Mouse (Mus musculus) MEL (cell line): ENCODE data around the gene Smtnl2.

Source experiments
- CHD2 ChIP-seq: IDR thresholded peaks from 2 replicates; pipeline ENCODE4 v1.6.1; 2011; ENCODE audit warnings: low read length, improper control_type of control experiment
- CTCF ChIP-seq, 3 experiments: IDR thresholded peaks in 2 of 3; conservative IDR thresholded peaks in 1 of 3; 2 replicates each; pipeline ENCODE4 v1.5.1; 2011 to 2012; ENCODE audit warnings: low read length in 3 of 3, low read depth in 2 of 3, mild to moderate bottlenecking in 2 of 3, improper control_type of control experiment in 1 of 3, inconsistent platforms in 1 of 3, mixed read lengths in 1 of 3, moderate library complexity in 1 of 3; ENCODE audit not compliant: control insufficient read depth in 1 of 3, insufficient read depth in 1 of 3, poor library complexity in 1 of 3, severe bottlenecking in 1 of 3
- ELF1 ChIP-seq: IDR thresholded peaks from 2 replicates; pipeline ENCODE4 v1.6.1; 2014; ENCODE audit warnings: low read depth, mild to moderate bottlenecking, inconsistent platforms, low read length, improper control_type of control experiment, moderate library complexity
- EP300 ChIP-seq, 2 experiments: IDR thresholded peaks; 2 replicates each; pipeline ENCODE4 v1.6.1; 2011; ENCODE audit warnings: improper control_type of control experiment in 2 of 2, low read length in 2 of 2, low read depth in 1 of 2, mild to moderate bottlenecking in 1 of 2
- GABPA ChIP-seq: IDR thresholded peaks from 2 replicates; pipeline ENCODE4 v1.6.1; 2012; ENCODE audit warnings: low read depth, mild to moderate bottlenecking, inconsistent platforms, low read length, improper control_type of control experiment, moderate library complexity
- MAFK ChIP-seq: IDR thresholded peaks from 2 replicates; pipeline ENCODE4 v1.6.1; 2011; ENCODE audit warnings: low read depth, mild to moderate bottlenecking, low read length, improper control_type of control experiment, borderline replicate concordance
- MAX ChIP-seq: IDR thresholded peaks from 2 replicates; pipeline ENCODE4 v1.6.1; 2011; ENCODE audit warnings: low read length, improper control_type of control experiment
- MEF2A ChIP-seq: IDR thresholded peaks from 2 replicates; pipeline ENCODE4 v1.6.1; 2014; ENCODE audit warnings: low read depth, mild to moderate bottlenecking, inconsistent platforms, low read length, improper control_type of control experiment; ENCODE audit not compliant: poor library complexity, insufficient replicate concordance, severe bottlenecking; ENCODE audit errors: extremely low read depth
- NRF1 ChIP-seq: IDR thresholded peaks from 2 replicates; pipeline ENCODE4 v1.6.1; 2014; ENCODE audit warnings: low read depth, mild to moderate bottlenecking, inconsistent platforms, low read length, improper control_type of control experiment, moderate library complexity; ENCODE audit not compliant: poor library complexity, insufficient read depth, severe bottlenecking
- POLR2A ChIP-seq, 2 experiments: IDR thresholded peaks; 2 replicates each; pipeline ENCODE4 v1.6.1; 2011 to 2012; ENCODE audit warnings: low read length in 2 of 2, mild to moderate bottlenecking in 2 of 2, control low read depth in 1 of 2, improper control_type of control experiment in 1 of 2, low read depth in 1 of 2, moderate library complexity in 1 of 2; ENCODE audit not compliant: control insufficient read depth in 1 of 2, insufficient read depth in 1 of 2, poor library complexity in 1 of 2
- USF2 ChIP-seq, 2 experiments: IDR thresholded peaks; 2 replicates each; pipeline ENCODE4 v1.6.1; 2011 to 2012; ENCODE audit warnings: improper control_type of control experiment in 2 of 2, low read length in 2 of 2, borderline replicate concordance in 1 of 2, inconsistent platforms in 1 of 2, low read depth in 1 of 2, mild to moderate bottlenecking in 1 of 2; ENCODE audit not compliant: insufficient read depth in 1 of 2
- ZC3H11A ChIP-seq: IDR thresholded peaks from 2 replicates; pipeline ENCODE4 v1.6.1; 2012; ENCODE audit warnings: low read depth, mild to moderate bottlenecking, inconsistent platforms, low read length, improper control_type of control experiment
- ZKSCAN1 ChIP-seq: IDR thresholded peaks from 2 replicates; pipeline ENCODE4 v1.6.1; 2012; ENCODE audit warnings: low read depth, mild to moderate bottlenecking, inconsistent platforms, low read length, improper control_type of control experiment, moderate library complexity

- TF ChIP-seq CTCF (IDR thresholded peaks at IDR 0.05 in 2 of 3, conservative IDR thresholded peaks at IDR 0.05 in 1 of 3; ENCODE audit: control insufficient read depth in 1 of 3, insufficient read depth in 1 of 3, low read depth in 2 of 3, low read length in 3 of 3, poor library complexity in 1 of 3, severe bottlenecking in 1 of 3), result no peak
- TF ChIP-seq POLR2A (IDR thresholded peaks at IDR 0.05; ENCODE audit: control insufficient read depth in 1 of 2, insufficient read depth in 1 of 2, low read depth in 1 of 2, low read length in 2 of 2, poor library complexity in 1 of 2), result no peak
- no peak for TF ChIP-seq MAFK
- no peak for TF ChIP-seq MEF2A
- no peak for TF ChIP-seq NRF1
- TF ChIP-seq CHD2, result no peak
- TF ChIP-seq EP300 (IDR thresholded peaks at IDR 0.05; ENCODE audit: low read depth in 1 of 2, low read length in 2 of 2), result no peak
- TF ChIP-seq ZKSCAN1, result no peak
- TF ChIP-seq ELF1, result no peak
- TF ChIP-seq MAX, result no peak
- no peak for TF ChIP-seq USF2 (IDR thresholded peaks at IDR 0.05; ENCODE audit: borderline replicate concordance in 1 of 2, insufficient read depth in 1 of 2, low read depth in 1 of 2, low read length in 2 of 2)
- TF ChIP-seq ZC3H11A, result no peak
- TF ChIP-seq GABPA, result no peak
Measured at GRCm38 (mm10) chr11:72416666-72417065, 5.2 kb upstream of the Smtnl2 start.
